Mouse (Mus musculus) small intestine, adult 2 months (tissue): ENCODE data around the gene Hoxb3. TPM values are rescaled to one million over a fixed set of nuclear protein-coding genes. Genes with fewer than 3 reads are reported as not detected.

ENCODE experiments used
- H3K27ac ChIP-seq: fragments of 200-500 bp; 2 replicates; pipeline ENCODE4 v1.5.1; 2012; ENCODE audit warnings: low read depth, low read length, control low read depth, inconsistent platforms; ENCODE audit not compliant: insufficient read depth
- H3K27me3 ChIP-seq: fragments of 200-500 bp; 2 replicates; pipeline ENCODE4 v1.6.1; 2012; ENCODE audit warnings: mild to moderate bottlenecking, moderate library complexity, low read length, inconsistent platforms; ENCODE audit not compliant: control insufficient read depth, insufficient read depth
- H3K36me3 ChIP-seq: fragments of 200-500 bp; 2 replicates; pipeline ENCODE4 v1.6.1; 2012; ENCODE audit warnings: mild to moderate bottlenecking, low read length, control low read depth, inconsistent platforms; ENCODE audit not compliant: control insufficient read depth, insufficient read depth
- H3K4me1 ChIP-seq: fragments of 200-500 bp; 2 replicates; pipeline ENCODE4 v1.6.1; 2012; ENCODE audit warnings: low read length, inconsistent platforms, mixed read lengths; ENCODE audit not compliant: control insufficient read depth, insufficient read depth, insufficient read length
- H3K4me3 ChIP-seq: fragments of 200-500 bp; 2 replicates; pipeline ENCODE4 v1.5.1; 2012; ENCODE audit warnings: low read depth, mild to moderate bottlenecking, control low read depth, inconsistent platforms, low read length, moderate library complexity
- CTCF ChIP-seq: fragments of 200-500 bp; IDR thresholded peaks from 2 replicates; pipeline ENCODE4 v1.5.1; 2012; ENCODE audit warnings: low read depth, mild to moderate bottlenecking, control low read depth, inconsistent platforms, low read length, moderate library complexity, mixed read lengths; ENCODE audit not compliant: insufficient replicate concordance, insufficient read length; ENCODE audit errors: extremely low read depth
- POLR2A ChIP-seq: fragments of 200-500 bp; IDR thresholded peaks from 2 replicates; pipeline ENCODE4 v1.6.1; 2012; ENCODE audit warnings: low read depth, mild to moderate bottlenecking, control low read depth, inconsistent platforms, low read length, moderate library complexity
- WGBS: fragments of 180-500 bp; shearing (Covaris S2); methylation state at CpG from one replicate; pipeline ENCODE4 v1.1.7; 2018; 5-methylcytosine and 5-hydroxymethylcytosine counted together
- polyA plus RNA-seq: library from polyadenylated mRNA; depleted of rRNA; stranded (reverse); fragments of >200 nt; gene quantifications from 2 replicates; pipeline ENCODE4 v1.2.3, GENCODE M21; 2012; rRNA removed

The Hoxb3 gene
- 3.5 and 5.5 TPM in 2 replicates for polyA plus RNA-seq

GRCm38 (mm10) chr11:96323154-96323553 is at the start of gene Hoxb3:
Gene Hoxb3, plus strand, starts transcription at chr11:96323326.
- TF ChIP-seq CTCF (no peak), POLR2A (no peak)
- H3K27me3 ChIP-seq = peaks cover 30% of the 10 kb centered on the region
- H3K27ac ChIP-seq = peak within 1 kb of the TSS; percentile 58
- H3K4me3 ChIP-seq = no peak within 1 kb of the TSS
- H3K4me1 ChIP-seq = peaks cover 5% of the 10 kb centered on the region; the same call in 1 of the 2 replicates
- WGBS = 59% methylated on average over 10 of the region's 10 CpGs
- peaks cover 2% of the 10 kb centered on the region; the same call in 1 of the 2 replicates for H3K36me3 ChIP-seq

GRCm38 (mm10) chr11:96274428-96274827 is 48.7 kb upstream of the Hoxb3 start:
- TF ChIP-seq POLR2A = no peak
- TF ChIP-seq CTCF = no peak
- H3K27me3 ChIP-seq = peaks cover 93% of the 10 kb centered on the region
- H3K36me3 ChIP-seq = no peaks in the 10 kb centered on the region
- H3K4me1 ChIP-seq = peaks cover 4% of the 10 kb centered on the region; the same call in 1 of the 2 replicates
- no peak overlapping the region for H3K4me3 ChIP-seq
- no peak overlapping the region for H3K27ac ChIP-seq
- WGBS = 20% methylated on average over 10 of the region's 10 CpGs

- Histone ChIP-seq H3K27me3 (peaks cover 90% of the 10 kb centered on the region), H3K4me3 (no peak overlapping the region), H3K36me3 (no peaks in the 10 kb centered on the region), H3K27ac (no peak overlapping the region), H3K4me1 (peaks cover 4% of the 10 kb centered on the region; the same call in 1 of the 2 replicates)
- WGBS = 19% methylated on average over 4 of the region's 4 CpGs
- TF ChIP-seq POLR2A = no peak
- no peak for TF ChIP-seq CTCF
These were observed 47.2 kb upstream of the Hoxb3 start for GRCm38 (mm10) chr11:96275896-96276295.

GRCm38 (mm10) chr11:96277151-96278044 is 45.7 kb upstream of the Hoxb3 start:
- H3K4me3 ChIP-seq = no peak overlapping the region
- peaks cover 88% of the 10 kb centered on the region for H3K27me3 ChIP-seq
- peaks cover 2% of the 10 kb centered on the region; the same call in 1 of the 2 replicates for H3K4me1 ChIP-seq
- WGBS = 5% methylated on average over 35 of the region's 35 CpGs
- no peak for TF ChIP-seq POLR2A
- TF ChIP-seq CTCF = no peak
- H3K27ac ChIP-seq = no peak overlapping the region
- H3K36me3 ChIP-seq = no peaks in the 10 kb centered on the region

- H3K36me3 ChIP-seq = no peaks in the 10 kb centered on the region
- H3K27me3 ChIP-seq = peaks cover 89% of the 10 kb centered on the region
- H3K27ac ChIP-seq = no peak overlapping the region
- H3K4me1 ChIP-seq = peaks cover 2% of the 10 kb centered on the region; the same call in 1 of the 2 replicates
- 15% methylated on average over 14 of the region's 14 CpGs for WGBS
- TF ChIP-seq CTCF (no peak), POLR2A (no peak)
- no peak overlapping the region for H3K4me3 ChIP-seq
These were observed 44.8 kb upstream of the Hoxb3 start for GRCm38 (mm10) chr11:96278324-96278723.

- 2% methylated on average over 9 of the region's 9 CpGs for WGBS
- peaks cover 90% of the 10 kb centered on the region for H3K27me3 ChIP-seq
- H3K4me3 ChIP-seq = no peak overlapping the region
- TF ChIP-seq CTCF (peak; percentile 88), POLR2A (no peak)
- H3K36me3 ChIP-seq = no peaks in the 10 kb centered on the region
- H3K4me1 ChIP-seq = peaks cover 2% of the 10 kb centered on the region; the same call in 1 of the 2 replicates
- no peak overlapping the region for H3K27ac ChIP-seq
These were observed 44.4 kb upstream of the Hoxb3 start for GRCm38 (mm10) chr11:96278773-96279172.

- TF ChIP-seq CTCF (no peak), POLR2A (no peak)
- no peak overlapping the region for H3K27ac ChIP-seq
- peak overlapping the region; percentile 21; the same call in 1 of the 2 replicates for H3K4me3 ChIP-seq
- peaks cover 90% of the 10 kb centered on the region for H3K27me3 ChIP-seq
- H3K36me3 ChIP-seq = no peaks in the 10 kb centered on the region
- peaks cover 2% of the 10 kb centered on the region; the same call in 1 of the 2 replicates for H3K4me1 ChIP-seq
- WGBS = 13% methylated on average over 31 of the region's 31 CpGs
These were observed 43.5 kb upstream of the Hoxb3 start for GRCm38 (mm10) chr11:96279421-96280233.
